Mouse (Mus musculus): ENCODE measurements around the gene 1300017J02Rik.

GRCm38 (mm10) chr9:103309832-103310231 lies 5.0 kb upstream of the 1300017J02Rik start:
- TF ChIP-seq CTCF (IDR thresholded peaks at IDR 0.05) = no peak
- no peak for TF ChIP-seq POLR2A (IDR thresholded peaks at IDR 0.05; ENCODE audit: insufficient read depth, low read depth, low read length)
- TF ChIP-seq EP300 (IDR thresholded peaks at IDR 0.05; ENCODE audit: insufficient read depth, low read depth, low read length) = no peak
